Mouse (Mus musculus): ENCODE data around the gene Slc38a2. TPM values are rescaled to one million over a fixed set of nuclear protein-coding genes. Genes with fewer than 3 reads are reported as not detected.

The Slc38a2 gene
- polyA plus RNA-seq, 1 experiment, result not detected

DNA sequence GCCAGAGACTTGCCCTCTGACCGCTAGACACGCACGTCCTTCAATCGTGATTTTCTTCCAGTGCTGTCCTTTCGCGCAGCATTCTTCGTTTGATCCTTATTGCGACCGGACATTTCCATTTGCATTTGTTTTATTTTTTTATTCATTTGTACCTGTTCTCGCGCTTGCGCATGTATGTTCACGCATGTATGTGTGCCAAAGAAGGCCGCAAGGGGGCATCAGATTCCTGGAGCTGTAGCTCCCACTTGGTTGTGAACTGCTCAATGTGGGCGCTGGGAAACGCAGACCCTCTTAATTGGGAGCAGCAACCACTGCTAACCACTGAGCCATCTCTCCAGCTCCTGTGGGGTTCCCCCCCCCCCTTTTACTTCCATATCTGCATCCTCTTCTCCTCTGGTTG, 46.5 kb downstream of the Slc38a2 start:
- no peak for TF ChIP-seq POLR2A (IDR thresholded peaks at IDR 0.05; ENCODE audit: insufficient read depth, low read depth, low read length)
- TF ChIP-seq CTCF (IDR thresholded peaks at IDR 0.05; ENCODE audit: insufficient read depth, low read depth, low read length), result no peak
- Histone ChIP-seq H3K4me1 (ENCODE audit: control insufficient read depth, insufficient read depth, low read length) (no peaks in the 10 kb centered on the region), H3K4me3 (ENCODE audit: insufficient read depth, low read depth, low read length) (no peak overlapping the region), H3K27ac (ENCODE audit: insufficient read depth, low read depth, low read length) (no peak overlapping the region)
- 90% methylated on average over 16 of the region's 16 CpGs for WGBS

DNA sequence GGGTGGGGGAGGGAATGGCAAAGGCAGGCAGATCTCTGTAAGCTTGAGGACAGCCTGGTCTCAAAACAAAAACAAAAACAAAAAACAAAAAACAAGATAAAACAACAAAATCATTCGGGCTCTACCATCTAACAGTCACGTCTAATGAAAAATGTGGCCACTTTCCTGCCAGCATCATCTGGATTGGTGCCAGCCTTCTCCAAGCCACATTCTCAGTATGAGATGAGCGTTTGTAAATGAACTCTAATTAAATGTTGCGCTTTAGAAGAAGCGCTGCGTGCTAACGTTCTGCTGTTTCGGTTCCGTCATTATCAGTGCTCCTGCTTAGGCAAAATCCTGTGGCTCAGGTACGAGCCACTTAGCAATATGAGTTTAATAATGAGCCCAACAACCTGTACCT, 47.0 kb downstream of the Slc38a2 start:
- TF ChIP-seq POLR2A (IDR thresholded peaks at IDR 0.05; ENCODE audit: insufficient read depth, low read depth, low read length) (no peak), CTCF (IDR thresholded peaks at IDR 0.05; ENCODE audit: insufficient read depth, low read depth, low read length) (no peak)
- Histone ChIP-seq H3K4me1 (ENCODE audit: control insufficient read depth, insufficient read depth, low read length) (no peaks in the 10 kb centered on the region), H3K4me3 (ENCODE audit: insufficient read depth, low read depth, low read length) (no peak overlapping the region), H3K27ac (ENCODE audit: insufficient read depth, low read depth, low read length) (no peak overlapping the region)
- 22% methylated on average over 10 of the region's 10 CpGs for WGBS

DNA sequence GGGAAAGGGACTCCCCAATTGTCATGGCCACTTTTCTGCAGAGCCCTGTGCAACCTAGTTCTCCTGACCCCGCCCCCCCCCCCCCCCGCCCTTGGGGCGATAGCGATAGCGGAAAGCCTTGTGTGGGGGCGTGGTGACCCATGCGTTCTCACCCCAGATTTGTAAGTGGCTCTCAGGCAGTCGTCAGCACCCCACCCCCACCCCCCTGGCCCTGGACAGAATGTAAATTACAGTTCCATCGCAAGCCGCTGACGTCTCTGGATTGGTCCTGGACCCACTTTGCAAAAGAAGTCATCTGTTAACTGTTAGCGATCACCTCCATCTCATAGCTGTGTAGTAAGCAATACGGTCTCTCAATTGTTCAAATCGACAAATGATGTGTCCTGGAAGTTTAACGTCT, 52.2 kb downstream of the Slc38a2 start:
- Histone ChIP-seq H3K27ac (ENCODE audit: insufficient read depth, low read depth, low read length) (no peak overlapping the region), H3K4me1 (ENCODE audit: control insufficient read depth, insufficient read depth, low read length) (0 out of 2 replicates have a peak, but pooled peaks cover 2% of the 10 kb centered on the region), H3K4me3 (ENCODE audit: insufficient read depth, low read depth, low read length) (no peak overlapping the region)
- TF ChIP-seq POLR2A (IDR thresholded peaks at IDR 0.05; ENCODE audit: insufficient read depth, low read depth, low read length), result no peak
- TF ChIP-seq CTCF (IDR thresholded peaks at IDR 0.05; ENCODE audit: insufficient read depth, low read depth, low read length), result no peak
- WGBS, result 52% methylated on average over 15 of the region's 15 CpGs

DNA sequence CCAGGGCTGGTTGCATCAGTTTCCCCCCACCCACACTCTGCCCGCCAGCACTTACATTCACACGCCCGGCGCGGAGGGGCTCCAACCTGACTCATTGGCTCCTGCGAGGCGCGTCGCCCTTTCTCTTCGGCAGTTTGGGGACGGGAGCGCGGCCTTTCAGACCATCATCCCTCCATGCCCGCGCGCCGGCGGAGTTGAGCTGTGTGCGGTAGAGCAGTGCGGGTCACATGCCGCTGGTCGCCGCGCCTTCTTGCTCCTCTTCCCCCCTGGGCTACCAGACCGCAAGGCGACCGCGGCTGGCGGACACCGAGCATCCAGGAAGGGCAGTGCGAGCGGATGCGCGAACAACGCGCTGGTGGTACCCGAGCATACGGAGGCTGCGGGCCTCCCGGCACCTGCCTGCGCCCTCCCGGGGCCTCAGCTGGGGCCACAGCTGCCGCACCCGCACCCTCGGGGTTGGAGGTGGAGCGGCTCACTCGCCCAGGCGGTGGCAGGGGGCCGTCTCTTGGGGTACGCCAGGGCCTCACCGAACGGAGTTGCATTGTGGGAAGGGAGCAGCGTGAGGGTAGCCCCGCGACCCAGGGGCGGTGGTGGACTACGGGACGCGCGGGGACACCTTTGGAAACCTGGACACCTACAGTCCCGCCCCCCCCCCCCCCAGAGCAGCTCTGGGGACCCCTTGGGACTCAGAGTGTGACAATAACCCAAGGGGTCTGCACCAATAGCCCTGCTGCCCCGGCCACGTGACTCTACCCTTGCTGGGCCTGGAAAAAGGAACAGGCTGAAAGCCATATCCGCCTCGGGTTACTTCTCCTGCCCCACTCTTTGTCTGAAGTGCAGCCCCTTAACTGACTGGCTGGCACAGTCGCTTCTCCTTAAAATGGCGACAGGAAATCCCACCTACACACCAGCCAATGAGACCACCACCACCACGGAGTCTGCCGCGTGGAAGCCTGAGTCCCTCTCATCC, 56.8 kb downstream of the Slc38a2 start, which contains the start of gene Slc38a1:
TSS of gene Slc38a1 (minus strand) at position 478 of the 970 bp plus-strand sequence.
- Histone ChIP-seq H3K27ac (ENCODE audit: insufficient read depth, low read depth, low read length) (peak within 1 kb of the TSS; percentile 97), H3K4me3 (ENCODE audit: insufficient read depth, low read depth, low read length) (peak within 1 kb of the TSS; percentile 79), H3K4me1 (ENCODE audit: control insufficient read depth, insufficient read depth, low read length) (peaks cover 16% of the 10 kb centered on the region)
- TF ChIP-seq POLR2A (IDR thresholded peaks at IDR 0.05; ENCODE audit: insufficient read depth, low read depth, low read length), result no peak; the same call in none of the 2 replicates
- no peak for TF ChIP-seq CTCF (IDR thresholded peaks at IDR 0.05; ENCODE audit: insufficient read depth, low read depth, low read length)
- WGBS, result under 1% methylated on average over 69 of the region's 70 CpGs

DNA sequence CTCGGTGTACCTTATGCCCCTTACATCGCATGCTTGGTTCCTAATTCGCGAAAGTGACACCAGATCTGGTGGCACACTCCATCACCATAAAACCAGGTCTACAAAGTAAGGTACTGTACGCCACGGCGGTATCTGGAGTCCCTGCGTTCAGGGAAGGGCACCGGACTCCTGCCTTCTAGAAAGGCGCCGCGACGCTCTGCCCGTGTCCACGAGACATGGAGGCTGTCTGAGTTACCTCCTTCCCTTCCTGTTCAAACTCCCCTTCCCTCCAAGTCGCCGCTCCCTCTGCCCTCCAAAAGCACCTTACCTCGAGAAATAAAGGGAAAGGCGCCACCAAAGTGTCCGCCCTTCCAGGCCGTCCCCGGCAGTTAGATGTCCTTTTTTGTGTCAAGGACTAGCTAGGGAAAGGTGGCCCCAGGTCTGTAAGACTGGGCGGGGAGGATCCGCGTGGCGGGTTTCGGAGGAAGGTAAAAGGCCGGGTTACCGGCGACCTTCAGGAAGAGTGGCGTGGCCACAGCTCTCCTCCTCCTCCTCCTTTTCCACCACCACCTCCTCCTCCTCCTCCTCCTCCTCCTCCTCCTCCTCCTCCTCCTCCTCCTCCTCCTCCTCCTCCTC, 57.6 kb downstream of the Slc38a2 start:
- H3K27ac ChIP-seq (ENCODE audit: insufficient read depth, low read depth, low read length), result peak overlapping the region; percentile 88
- H3K4me3 ChIP-seq (ENCODE audit: insufficient read depth, low read depth, low read length), result peak overlapping the region; percentile 79
- under 1% methylated on average over 31 of the region's 31 CpGs for WGBS
- no peak for TF ChIP-seq CTCF (IDR thresholded peaks at IDR 0.05; ENCODE audit: insufficient read depth, low read depth, low read length)
- TF ChIP-seq POLR2A (IDR thresholded peaks at IDR 0.05; ENCODE audit: insufficient read depth, low read depth, low read length), result no peak
- peaks cover 16% of the 10 kb centered on the region for H3K4me1 ChIP-seq (ENCODE audit: control insufficient read depth, insufficient read depth, low read length)

DNA sequence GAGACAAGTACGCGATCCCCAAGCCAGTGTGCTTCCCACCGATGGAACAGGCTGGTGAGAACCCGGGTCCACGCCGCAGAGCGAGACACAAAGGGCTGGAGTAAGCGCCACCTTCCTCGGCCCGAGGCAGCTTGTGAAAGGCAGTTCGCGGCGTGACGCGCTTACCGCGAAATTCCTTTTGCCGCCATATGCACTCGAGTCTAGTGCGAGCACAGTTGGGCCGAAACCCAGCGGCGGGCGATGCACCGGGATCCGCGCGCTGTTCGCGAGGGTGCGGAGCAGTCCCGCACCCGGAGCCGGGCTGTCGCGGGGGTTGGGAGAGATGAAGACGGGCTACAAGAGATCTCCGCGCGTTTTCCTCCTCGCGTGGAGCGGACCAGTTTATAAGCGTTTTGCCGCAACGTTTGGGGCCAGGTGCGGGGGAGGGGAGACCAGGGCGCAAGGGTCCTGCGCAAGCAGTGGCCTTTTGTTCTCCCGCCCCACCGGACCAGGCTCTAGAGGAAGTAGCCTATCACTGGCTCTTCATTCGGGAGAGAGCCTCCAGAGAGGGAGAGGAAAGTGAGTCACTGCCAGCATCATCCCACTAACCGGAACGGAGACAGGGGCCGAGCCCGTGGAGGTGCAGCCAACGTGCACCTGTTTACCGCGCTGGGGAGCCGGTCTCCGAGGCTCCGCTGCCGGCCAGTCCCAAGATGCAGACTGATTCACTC, 58.3 kb downstream of the Slc38a2 start:
- H3K4me3 ChIP-seq (ENCODE audit: insufficient read depth, low read depth, low read length), result peak overlapping the region; percentile 79
- H3K27ac ChIP-seq (ENCODE audit: insufficient read depth, low read depth, low read length), result peak overlapping the region; percentile 88
- WGBS, result under 1% methylated on average over 63 of the region's 63 CpGs

DNA sequence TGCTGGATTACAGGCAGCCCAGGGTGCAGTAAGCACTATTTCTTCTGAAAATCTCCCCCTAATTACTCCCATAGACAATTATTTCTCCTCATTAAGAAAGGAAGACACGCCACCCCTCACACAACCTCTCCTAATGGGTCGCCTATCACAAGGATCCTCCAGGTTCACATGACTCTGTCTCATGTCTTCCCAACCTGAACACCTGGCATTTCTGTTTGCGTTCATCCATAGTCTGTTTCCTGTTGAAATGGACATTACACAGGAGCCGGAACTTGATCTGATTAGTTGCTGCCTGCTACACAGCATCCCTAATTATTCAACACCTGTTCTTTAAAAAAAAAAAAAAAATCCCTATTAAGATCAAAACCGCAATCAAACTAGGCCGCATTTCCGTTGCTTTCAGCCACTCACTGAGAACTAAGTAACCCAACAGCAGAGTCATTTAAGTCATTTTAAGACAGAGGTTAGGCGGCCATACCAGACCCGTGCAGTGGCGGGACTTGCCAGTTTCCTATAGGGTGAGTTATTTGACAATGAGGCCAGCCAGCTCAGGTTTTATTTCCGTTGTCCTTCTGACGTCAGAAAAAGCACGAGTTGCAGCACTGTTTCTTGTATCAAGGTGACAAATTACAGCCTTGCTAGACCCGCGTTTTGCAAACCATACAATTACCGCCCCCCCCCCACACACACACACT, 59.1 kb downstream of the Slc38a2 start:
- no peak for TF ChIP-seq CTCF (IDR thresholded peaks at IDR 0.05; ENCODE audit: insufficient read depth, low read depth, low read length)
- TF ChIP-seq POLR2A (IDR thresholded peaks at IDR 0.05; ENCODE audit: insufficient read depth, low read depth, low read length), result no peak
- Histone ChIP-seq H3K4me1 (ENCODE audit: control insufficient read depth, insufficient read depth, low read length) (peaks cover 19% of the 10 kb centered on the region), H3K27ac (ENCODE audit: insufficient read depth, low read depth, low read length) (peak overlapping the region; percentile 88), H3K4me3 (ENCODE audit: insufficient read depth, low read depth, low read length) (peak overlapping the region; percentile 79)
- WGBS, result 18% methylated on average over 16 of the region's 16 CpGs

More for the DNA sequence above, 58.3 kb downstream of the Slc38a2 start:
- peaks cover 17% of the 10 kb centered on the region for H3K4me1 ChIP-seq (ENCODE audit: control insufficient read depth, insufficient read depth, low read length)
- 0 out of 2 replicates have a peak, but pooled peaks have one; percentile 16 for TF ChIP-seq POLR2A (IDR thresholded peaks at IDR 0.05; ENCODE audit: insufficient read depth, low read depth, low read length)
- no peak for TF ChIP-seq CTCF (IDR thresholded peaks at IDR 0.05; ENCODE audit: insufficient read depth, low read depth, low read length)

DNA sequence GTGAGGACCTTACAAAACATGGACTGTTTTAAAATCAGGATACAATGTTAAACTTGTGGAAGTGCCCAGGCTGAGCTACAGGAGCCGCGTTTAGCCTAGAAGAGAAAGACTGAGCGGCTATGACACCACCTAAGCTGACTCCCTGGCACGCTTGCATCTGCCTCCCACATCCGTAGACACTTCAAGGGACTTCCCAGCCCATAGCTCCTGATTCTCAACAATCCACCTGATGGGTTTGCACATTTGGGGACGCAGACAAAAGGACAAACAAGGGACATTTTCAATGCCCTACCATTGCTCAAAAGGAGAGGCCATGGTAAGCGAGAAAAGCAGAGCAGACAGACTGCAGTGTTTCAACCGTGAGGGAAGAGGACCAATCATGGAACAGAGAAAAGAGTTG, 59.9 kb downstream of the Slc38a2 start:
- 0 out of 2 replicates have a peak overlapping the region, but pooled peaks have one; percentile 43 for H3K27ac ChIP-seq (ENCODE audit: insufficient read depth, low read depth, low read length)
- peaks cover 20% of the 10 kb centered on the region for H3K4me1 ChIP-seq (ENCODE audit: control insufficient read depth, insufficient read depth, low read length)
- H3K4me3 ChIP-seq (ENCODE audit: insufficient read depth, low read depth, low read length), result peak overlapping the region; percentile 43
- WGBS, result 25% methylated on average over 8 of the region's 8 CpGs
- TF ChIP-seq CTCF (IDR thresholded peaks at IDR 0.05; ENCODE audit: insufficient read depth, low read depth, low read length) (no peak), POLR2A (IDR thresholded peaks at IDR 0.05; ENCODE audit: insufficient read depth, low read depth, low read length) (no peak)

Data from olfactory bulb, adult 2 months (tissue).